Comparison of ENCODE assay signal across 18 mouse cellular contexts in the genomic region with DNA sequence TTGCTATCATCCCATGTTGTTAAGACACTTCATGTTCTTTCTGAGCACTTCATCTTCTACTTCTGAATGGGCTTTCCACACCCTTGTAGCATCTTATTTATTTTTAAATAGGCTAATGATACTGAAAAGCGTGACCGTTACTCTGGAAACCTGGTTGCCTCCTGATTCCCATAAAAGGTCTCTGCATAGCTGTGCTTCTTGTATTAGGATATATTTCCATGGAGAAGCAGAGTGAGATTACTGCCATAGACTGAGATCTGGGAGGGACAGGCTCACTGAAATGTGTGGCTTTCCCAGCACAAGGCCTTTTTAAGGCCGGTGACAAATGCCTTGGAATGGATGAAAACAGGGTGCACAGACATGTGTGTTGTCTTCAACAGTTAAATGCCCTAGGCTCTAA.
DNase-seq lines count a peak whose midpoint lies in the region; ATAC-seq lines count a peak whose summit lies in the region.
"Had no signal": no experiment of that assay in that cellular context is flagged by ENCODE, and none has a peak within 500 bp of the region (broad histone marks: within the 10 kb centered on the region; RNA-seq: fewer than 3 reads in every experiment).

No protein-coding gene starts in this region.

- H3K36me3 ChIP-seq in hindbrain, embryonic 11.5 days (ENCODE audit: control insufficient read depth, insufficient read depth, low read length) = no peaks in the 10 kb centered on the region
- no peaks in the 10 kb centered on the region for H3K36me3 ChIP-seq in hindbrain, embryonic 10.5 days
- no peaks in the 10 kb centered on the region for H3K36me3 ChIP-seq in midbrain, embryonic 11.5 days (ENCODE audit: control insufficient read depth, insufficient read depth, low read length)
- H3K36me3 ChIP-seq in midbrain, embryonic 16.5 days (ENCODE audit: control insufficient read depth, insufficient read depth, low read length) = no peaks in the 10 kb centered on the region
- H3K36me3 ChIP-seq in midbrain, embryonic 14.5 days (ENCODE audit: control insufficient read depth, insufficient read depth, low read length) = no peaks in the 10 kb centered on the region
- H3K36me3 ChIP-seq: embryonic facial prominence, embryonic 13.5 days; forebrain, embryonic 12.5 days; heart, embryonic 12.5 days had no signal

- WGBS in hindbrain, embryonic 11.5 days = 77% methylated on average over 3 of the region's 3 CpGs
- WGBS in hindbrain, embryonic 10.5 days = 76% methylated on average over 3 of the region's 3 CpGs
- WGBS in midbrain, embryonic 11.5 days = 61% methylated on average over 3 of the region's 3 CpGs
- WGBS in midbrain, embryonic 16.5 days = 48% methylated on average over 3 of the region's 3 CpGs
- WGBS in midbrain, embryonic 14.5 days = 21% methylated on average over 3 of the region's 3 CpGs

- H3K27ac ChIP-seq in hindbrain, embryonic 11.5 days (ENCODE audit: low read depth, low read length) = no peak overlapping the region
- no peak overlapping the region for H3K27ac ChIP-seq in hindbrain, embryonic 10.5 days
- H3K27ac ChIP-seq in midbrain, embryonic 11.5 days (ENCODE audit: low read depth, low read length) = peak overlapping the region; percentile 25; the same call in 1 of the 2 replicates
- no peak overlapping the region for H3K27ac ChIP-seq in midbrain, embryonic 16.5 days (ENCODE audit: low read length)
- no peak overlapping the region for H3K27ac ChIP-seq in midbrain, embryonic 14.5 days (replicated peaks; ENCODE audit: low read depth, low read length)
- H3K27ac ChIP-seq: embryonic facial prominence, embryonic 13.5 days; forebrain, embryonic 12.5 days; hindbrain, embryonic 14.5 days had no signal

- ATAC-seq in hindbrain, embryonic 11.5 days (ENCODE audit: low FRiP score) = peak; percentile 51; the same call in 1 of the 2 replicates
- peak; percentile 86 for ATAC-seq in midbrain, embryonic 11.5 days (ENCODE audit: low FRiP score)
- no peak for ATAC-seq in midbrain, embryonic 16.5 days
- ATAC-seq in midbrain, embryonic 14.5 days (ENCODE audit: low FRiP score, low TSS enrichment) = peak; percentile 27; the same call in 1 of the 2 replicates
- ATAC-seq: forebrain, postnatal 0 days; inflammation-experienced regulatory T-cells, adult 6 months had no signal

- no peak overlapping the region for H3K4me3 ChIP-seq in hindbrain, embryonic 11.5 days (ENCODE audit: low read depth, low read length)
- H3K4me3 ChIP-seq in hindbrain, embryonic 10.5 days = no peak overlapping the region
- H3K4me3 ChIP-seq in midbrain, embryonic 11.5 days (ENCODE audit: low read depth, low read length) = no peak overlapping the region
- no peak overlapping the region for H3K4me3 ChIP-seq in midbrain, embryonic 16.5 days (ENCODE audit: low read depth, low read length)
- no peak overlapping the region for H3K4me3 ChIP-seq in midbrain, embryonic 14.5 days (replicated peaks; ENCODE audit: low read depth, low read length)
- H3K4me3 ChIP-seq: embryonic facial prominence, embryonic 13.5 days; forebrain, embryonic 12.5 days; heart, embryonic 12.5 days had no signal

- H3K4me2 ChIP-seq in hindbrain, embryonic 11.5 days (replicated peaks; ENCODE audit: low read depth, low read length) = no peak overlapping the region
- H3K4me2 ChIP-seq in midbrain, embryonic 11.5 days = no peak overlapping the region
- H3K4me2 ChIP-seq in midbrain, embryonic 16.5 days (ENCODE audit: low read length) = no peak overlapping the region
- H3K4me2 ChIP-seq in midbrain, embryonic 14.5 days (ENCODE audit: low read length) = no peak overlapping the region
- H3K4me2 ChIP-seq: embryonic facial prominence, embryonic 13.5 days; forebrain, embryonic 12.5 days; heart, embryonic 12.5 days; hindbrain, embryonic 14.5 days had no signal

- no peak overlapping the region for H3K9ac ChIP-seq in hindbrain, embryonic 11.5 days (ENCODE audit: low read depth, low read length)
- H3K9ac ChIP-seq in midbrain, embryonic 11.5 days (ENCODE audit: low read length) = no peak overlapping the region
- H3K9ac ChIP-seq in midbrain, embryonic 16.5 days (ENCODE audit: low read depth, low read length) = no peak overlapping the region
- H3K9ac ChIP-seq in midbrain, embryonic 14.5 days (replicated peaks; ENCODE audit: low read length) = no peak overlapping the region
- H3K9ac ChIP-seq: embryonic facial prominence, embryonic 13.5 days; forebrain, embryonic 12.5 days; forebrain, postnatal 0 days; heart, embryonic 12.5 days; hindbrain, embryonic 14.5 days had no signal

- no peaks in the 10 kb centered on the region for H3K4me1 ChIP-seq in hindbrain, embryonic 11.5 days (replicated peaks; ENCODE audit: control insufficient read depth, insufficient read depth, low read length)
- peaks cover 4% of the 10 kb centered on the region; the same call in 1 of the 2 replicates for H3K4me1 ChIP-seq in hindbrain, embryonic 10.5 days (replicated peaks)
- peaks cover 2% of the 10 kb centered on the region; the same call in 1 of the 2 replicates for H3K4me1 ChIP-seq in midbrain, embryonic 11.5 days (ENCODE audit: control insufficient read depth, insufficient read depth, low read length)
- H3K4me1 ChIP-seq in midbrain, embryonic 16.5 days (ENCODE audit: control insufficient read depth, insufficient read depth, low read length) = no peaks in the 10 kb centered on the region
- no peaks in the 10 kb centered on the region for H3K4me1 ChIP-seq in midbrain, embryonic 14.5 days (ENCODE audit: control insufficient read depth, insufficient read depth, low read length)
- H3K4me1 ChIP-seq: embryonic facial prominence, embryonic 13.5 days; forebrain, embryonic 12.5 days; heart, embryonic 12.5 days had no signal

- DNase-seq in hindbrain, embryonic 11.5 days (ENCODE audit: low spot score) = peak; percentile 16
- DNase-seq in hindbrain, embryonic 10.5 days (ENCODE audit: low spot score) = no peak
- peak; percentile 88 for DNase-seq in midbrain, embryonic 11.5 days (ENCODE audit: low spot score, missing footprints)
- peak; percentile 68 for DNase-seq in midbrain, embryonic 14.5 days
- no peak for DNase-seq in thymus, postnatal 36 days
- no peak for DNase-seq in gastrocnemius, postnatal 36 days
- DNase-seq: adrenal gland, postnatal 14 days; cerebellum, adult 18-20 months; cerebellum, adult 9-11 months; cerebellum, postnatal 36 days; forebrain, postnatal 0 days; gastrocnemius, postnatal 14 days had no signal

- intact Hi-C loops in gastrocnemius, postnatal 36 days (cut with DNase I) = no loop called here

- no peaks in the 10 kb centered on the region for H3K27me3 ChIP-seq in hindbrain, embryonic 11.5 days (ENCODE audit: control insufficient read depth, insufficient read depth, low read length)
- no peaks in the 10 kb centered on the region for H3K27me3 ChIP-seq in hindbrain, embryonic 10.5 days (ENCODE audit: insufficient read depth, poor library complexity, severe bottlenecking)
- H3K27me3 ChIP-seq in midbrain, embryonic 11.5 days (ENCODE audit: control insufficient read depth, insufficient read depth, low read length) = no peaks in the 10 kb centered on the region
- H3K27me3 ChIP-seq in midbrain, embryonic 16.5 days (ENCODE audit: control insufficient read depth, insufficient read depth, low read depth, low read length) = no peaks in the 10 kb centered on the region
- H3K27me3 ChIP-seq in midbrain, embryonic 14.5 days (ENCODE audit: control insufficient read depth, insufficient read depth, low read length) = no peaks in the 10 kb centered on the region
- H3K27me3 ChIP-seq: embryonic facial prominence, embryonic 13.5 days; forebrain, embryonic 12.5 days; heart, embryonic 12.5 days had no signal

- no peaks in the 10 kb centered on the region for H3K9me3 ChIP-seq in hindbrain, embryonic 11.5 days (ENCODE audit: control insufficient read depth, low read length)
- no peaks in the 10 kb centered on the region for H3K9me3 ChIP-seq in hindbrain, embryonic 10.5 days
- no peaks in the 10 kb centered on the region for H3K9me3 ChIP-seq in midbrain, embryonic 11.5 days (ENCODE audit: control insufficient read depth, low read length)
- no peaks in the 10 kb centered on the region for H3K9me3 ChIP-seq in midbrain, embryonic 16.5 days (replicated peaks; ENCODE audit: control insufficient read depth, low read length, poor library complexity, severe bottlenecking)
- no peaks in the 10 kb centered on the region for H3K9me3 ChIP-seq in midbrain, embryonic 14.5 days (ENCODE audit: control insufficient read depth, low read length)
- H3K9me3 ChIP-seq: embryonic facial prominence, embryonic 13.5 days; forebrain, embryonic 12.5 days; heart, embryonic 12.5 days had no signal

Comparison
In these comparisons a context has a peak if more than half of its experiments do, and no peak if none do; other contexts are left out.
1. DNase-seq: peak in hindbrain, embryonic 11.5 days (single experiment), midbrain, embryonic 11.5 days (single experiment) and midbrain, embryonic 14.5 days (single experiment); none in hindbrain, embryonic 10.5 days (single experiment), thymus, postnatal 36 days (0 of 2) and gastrocnemius, postnatal 36 days (0 of 2).